Mouse (Mus musculus): ENCODE measurements around the gene Cd38. TPM values are rescaled to one million over a fixed set of nuclear protein-coding genes. Genes with fewer than 3 reads are reported as not detected.

Cd38 gene
- polyA plus RNA-seq, 1 experiment = 7.4 TPM

DNA sequence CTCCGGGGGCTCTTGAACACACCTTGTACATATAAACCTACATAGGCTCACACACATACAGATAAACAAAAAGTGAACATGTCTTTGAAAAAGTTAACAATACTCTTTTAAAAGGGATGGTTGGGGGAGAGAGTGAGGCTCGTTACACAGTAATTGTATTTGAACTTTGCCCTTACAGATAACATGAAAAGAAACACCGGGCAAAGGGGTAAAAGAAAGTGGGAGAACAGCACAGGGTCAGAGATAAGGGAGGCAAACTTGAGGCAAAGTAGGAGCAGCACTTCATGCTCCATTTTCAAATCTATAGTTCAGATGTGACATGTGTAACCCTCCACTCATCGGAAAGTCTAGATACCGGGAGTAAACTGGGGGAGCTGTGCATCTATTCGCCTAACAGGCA is 4.7 kb upstream of the Cd38 start:
- 97% methylated on average over 6 of the region's 6 CpGs for WGBS
- H3K36me3 ChIP-seq (ENCODE audit: control insufficient read depth, insufficient read depth, low read length) = no peaks in the 10 kb centered on the region
- no peak overlapping the region for H3K4me3 ChIP-seq (ENCODE audit: control insufficient read depth, insufficient read depth, low read length)
- H3K4me1 ChIP-seq (replicated peaks; ENCODE audit: control insufficient read depth, insufficient read depth, low read length) = 0 out of 2 replicates have a peak, but pooled peaks cover under 1% of the 10 kb centered on the region
- H3K27ac ChIP-seq (ENCODE audit: control insufficient read depth, insufficient read depth, low read length) = no peak overlapping the region
- H3K27me3 ChIP-seq (ENCODE audit: control insufficient read depth, insufficient read depth, low read length) = no peaks in the 10 kb centered on the region
- DNase-seq = no peak
- no peak for TF ChIP-seq POLR2A (IDR thresholded peaks at IDR 0.05; ENCODE audit: control insufficient read depth, extremely low read depth, insufficient read depth, low read length, poor library complexity)
- TF ChIP-seq CTCF (IDR thresholded peaks at IDR 0.05; ENCODE audit: borderline replicate concordance, control insufficient read depth, extremely low read depth, insufficient read depth, low read length, poor library complexity) = no peak

DNA sequence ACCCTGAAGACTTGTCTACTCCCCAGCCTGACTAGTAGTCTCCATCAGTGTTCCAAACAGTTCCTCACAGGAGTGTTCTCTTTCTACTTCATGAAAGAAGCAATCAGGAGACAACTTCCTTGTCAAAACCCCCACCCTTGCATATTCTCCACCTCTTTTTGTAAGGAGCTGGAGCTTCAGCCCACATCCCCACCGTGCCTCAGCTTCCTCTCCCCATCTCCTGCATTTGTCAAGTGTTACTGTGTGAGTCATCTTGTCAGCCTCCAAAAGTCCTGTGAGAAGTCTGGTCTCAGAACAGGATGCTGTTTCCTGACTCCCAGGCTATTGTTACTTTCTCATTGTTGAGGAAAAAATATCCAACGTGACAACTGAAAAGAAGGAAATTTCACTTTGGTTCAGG is 3.0 kb upstream of the Cd38 start:
- no peak for DNase-seq
- H3K27ac ChIP-seq (ENCODE audit: control insufficient read depth, insufficient read depth, low read length) = no peak overlapping the region

DNA sequence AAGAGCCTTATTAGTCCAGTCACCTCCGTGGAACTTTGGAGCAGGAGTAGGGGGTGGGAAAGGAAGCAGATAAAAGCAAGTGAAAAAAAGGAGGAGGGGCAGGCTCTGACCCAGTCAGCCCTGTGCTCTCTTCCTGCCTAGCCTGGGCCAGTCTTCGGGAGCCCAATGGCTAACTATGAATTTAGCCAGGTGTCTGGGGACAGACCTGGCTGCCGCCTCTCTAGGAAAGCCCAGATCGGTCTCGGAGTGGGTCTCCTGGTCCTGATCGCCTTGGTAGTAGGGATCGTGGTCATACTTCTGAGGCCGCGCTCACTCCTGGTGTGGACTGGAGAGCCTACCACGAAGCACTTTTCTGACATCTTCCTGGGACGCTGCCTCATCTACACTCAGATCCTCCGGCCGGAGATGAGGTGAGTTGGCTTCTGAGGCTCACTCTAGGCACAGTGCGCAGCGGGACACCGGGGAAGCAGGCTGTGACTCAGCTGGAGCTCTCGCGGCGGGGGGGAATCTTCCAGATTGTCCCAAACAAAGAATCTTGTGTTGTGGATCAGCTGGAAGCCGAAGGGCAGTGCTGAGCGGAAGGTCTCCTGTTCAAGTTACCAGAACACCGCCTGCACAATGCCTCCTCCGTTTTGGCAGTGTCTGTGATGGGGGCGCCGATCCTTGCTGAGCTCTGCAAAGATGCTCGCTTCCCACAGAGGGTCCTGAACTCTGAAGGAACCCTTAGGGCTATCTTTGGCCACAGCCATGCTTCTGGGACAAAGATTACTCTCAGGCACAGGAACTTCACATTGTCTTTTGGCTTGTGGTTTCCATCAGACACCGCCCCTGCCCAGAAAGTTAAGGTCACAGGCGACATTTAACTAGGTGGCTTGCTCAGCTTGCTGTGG is 603 bp downstream of the Cd38 start:
- Histone ChIP-seq H3K36me3 (ENCODE audit: control insufficient read depth, insufficient read depth, low read length) (no peaks in the 10 kb centered on the region), H3K4me3 (ENCODE audit: control insufficient read depth, insufficient read depth, low read length) (peak overlapping the region; percentile 30), H3K27me3 (ENCODE audit: control insufficient read depth, insufficient read depth, low read length) (no peaks in the 10 kb centered on the region), H3K27ac (ENCODE audit: control insufficient read depth, insufficient read depth, low read length) (no peak overlapping the region), H3K4me1 (replicated peaks; ENCODE audit: control insufficient read depth, insufficient read depth, low read length) (peaks cover 8% of the 10 kb centered on the region)
- peak; percentile 7 for DNase-seq
- 14% methylated on average over 28 of the region's 28 CpGs for WGBS
- TF ChIP-seq POLR2A (IDR thresholded peaks at IDR 0.05; ENCODE audit: control insufficient read depth, extremely low read depth, insufficient read depth, low read length, poor library complexity) = no peak
- TF ChIP-seq CTCF (IDR thresholded peaks at IDR 0.05; ENCODE audit: borderline replicate concordance, control insufficient read depth, extremely low read depth, insufficient read depth, low read length, poor library complexity) = no peak

More for the DNA sequence above, 3.0 kb upstream of the Cd38 start:
- peaks cover 8% of the 10 kb centered on the region for H3K4me1 ChIP-seq (replicated peaks; ENCODE audit: control insufficient read depth, insufficient read depth, low read length)
- H3K27me3 ChIP-seq (ENCODE audit: control insufficient read depth, insufficient read depth, low read length) = no peaks in the 10 kb centered on the region
- no peak overlapping the region for H3K4me3 ChIP-seq (ENCODE audit: control insufficient read depth, insufficient read depth, low read length)
- TF ChIP-seq CTCF (IDR thresholded peaks at IDR 0.05; ENCODE audit: borderline replicate concordance, control insufficient read depth, extremely low read depth, insufficient read depth, low read length, poor library complexity) (no peak), POLR2A (IDR thresholded peaks at IDR 0.05; ENCODE audit: control insufficient read depth, extremely low read depth, insufficient read depth, low read length, poor library complexity) (no peak)
- 70% methylated on average over 2 of the region's 2 CpGs for WGBS
- H3K36me3 ChIP-seq (ENCODE audit: control insufficient read depth, insufficient read depth, low read length) = no peaks in the 10 kb centered on the region

DNA sequence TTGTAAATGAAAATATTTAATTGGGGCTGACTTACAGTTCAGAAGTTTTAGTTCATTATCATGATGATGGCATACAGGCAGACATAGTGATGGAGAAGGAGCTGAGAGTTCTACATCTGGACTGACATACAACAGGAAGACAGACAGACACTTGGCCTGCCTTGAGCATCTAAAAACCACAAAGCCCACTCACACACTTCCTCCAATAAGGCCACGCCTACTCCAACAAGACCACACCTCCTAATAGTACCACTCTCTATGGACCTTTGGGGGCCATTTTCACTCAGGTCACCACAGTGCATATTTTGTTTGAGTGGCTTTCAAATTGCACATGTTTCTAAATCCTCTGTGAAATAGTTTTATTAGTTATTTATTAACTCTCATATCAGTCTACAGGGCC is 3.5 kb downstream of the Cd38 start:
- H3K27ac ChIP-seq (ENCODE audit: control insufficient read depth, insufficient read depth, low read length) = no peak overlapping the region
- TF ChIP-seq POLR2A (IDR thresholded peaks at IDR 0.05; ENCODE audit: control insufficient read depth, extremely low read depth, insufficient read depth, low read length, poor library complexity) (no peak), CTCF (IDR thresholded peaks at IDR 0.05; ENCODE audit: borderline replicate concordance, control insufficient read depth, extremely low read depth, insufficient read depth, low read length, poor library complexity) (no peak)
- H3K4me1 ChIP-seq (replicated peaks; ENCODE audit: control insufficient read depth, insufficient read depth, low read length) = peaks cover 8% of the 10 kb centered on the region
- H3K27me3 ChIP-seq (ENCODE audit: control insufficient read depth, insufficient read depth, low read length) = no peaks in the 10 kb centered on the region
- H3K4me3 ChIP-seq (ENCODE audit: control insufficient read depth, insufficient read depth, low read length) = no peak overlapping the region
- no peak for DNase-seq
- no peaks in the 10 kb centered on the region for H3K36me3 ChIP-seq (ENCODE audit: control insufficient read depth, insufficient read depth, low read length)
- 54% methylated on average over 1 of the region's 1 CpGs for WGBS

DNA sequence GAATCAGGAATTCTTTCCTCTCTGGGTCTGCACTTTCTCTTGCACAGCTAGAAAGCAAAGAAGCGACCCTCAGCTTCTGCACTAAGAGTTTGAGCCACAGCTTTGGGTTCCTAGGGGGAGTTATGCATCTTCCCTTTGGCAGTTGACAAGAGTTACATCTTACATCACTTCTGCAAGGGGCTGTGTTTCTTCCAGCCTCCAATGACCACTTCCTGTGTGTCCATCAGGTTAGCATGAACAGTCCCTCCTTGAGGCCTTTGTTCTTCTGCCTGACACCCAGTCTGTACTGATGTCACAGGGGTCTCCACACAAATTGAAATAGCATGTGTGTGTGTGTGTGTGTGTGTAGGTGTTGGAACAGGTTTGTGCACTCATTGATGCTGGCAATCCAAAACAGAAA is 4.3 kb downstream of the Cd38 start:
- WGBS = 89% methylated on average over 1 of the region's 1 CpGs
- Histone ChIP-seq H3K4me1 (replicated peaks; ENCODE audit: control insufficient read depth, insufficient read depth, low read length) (peaks cover 8% of the 10 kb centered on the region), H3K27me3 (ENCODE audit: control insufficient read depth, insufficient read depth, low read length) (no peaks in the 10 kb centered on the region), H3K4me3 (ENCODE audit: control insufficient read depth, insufficient read depth, low read length) (no peak overlapping the region), H3K36me3 (ENCODE audit: control insufficient read depth, insufficient read depth, low read length) (no peaks in the 10 kb centered on the region), H3K27ac (ENCODE audit: control insufficient read depth, insufficient read depth, low read length) (no peak overlapping the region)
- TF ChIP-seq POLR2A (IDR thresholded peaks at IDR 0.05; ENCODE audit: control insufficient read depth, extremely low read depth, insufficient read depth, low read length, poor library complexity) = no peak
- DNase-seq = no peak

DNA sequence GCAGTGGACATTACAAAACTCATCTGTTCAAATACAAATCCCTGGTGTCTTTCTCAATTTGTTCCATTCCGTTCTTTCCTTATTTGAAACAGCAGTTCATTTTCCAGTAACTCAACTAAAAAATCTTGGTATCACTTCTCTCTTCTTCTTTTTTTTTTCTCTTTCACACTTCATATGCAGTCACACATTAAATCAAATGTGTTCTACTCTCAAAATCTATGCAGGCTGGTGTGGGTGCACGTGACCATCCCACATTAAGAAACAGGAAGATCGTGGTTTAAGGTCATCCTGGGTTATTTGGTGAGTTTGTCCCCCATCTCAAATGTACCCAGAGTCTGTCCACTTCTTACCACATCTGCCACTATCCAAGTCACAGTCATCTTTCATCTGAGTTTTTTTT is 13.7 kb downstream of the Cd38 start:
- DNase-seq = no peak
- H3K4me3 ChIP-seq (ENCODE audit: control insufficient read depth, insufficient read depth, low read length) = no peak overlapping the region
- H3K4me1 ChIP-seq (replicated peaks; ENCODE audit: control insufficient read depth, insufficient read depth, low read length) = no peaks in the 10 kb centered on the region
- H3K27ac ChIP-seq (ENCODE audit: control insufficient read depth, insufficient read depth, low read length) = no peak overlapping the region
- no peak for TF ChIP-seq CTCF (IDR thresholded peaks at IDR 0.05; ENCODE audit: borderline replicate concordance, control insufficient read depth, extremely low read depth, insufficient read depth, low read length, poor library complexity)
- no peak for TF ChIP-seq POLR2A (IDR thresholded peaks at IDR 0.05; ENCODE audit: control insufficient read depth, extremely low read depth, insufficient read depth, low read length, poor library complexity)
- H3K27me3 ChIP-seq (ENCODE audit: control insufficient read depth, insufficient read depth, low read length) = no peaks in the 10 kb centered on the region
- H3K36me3 ChIP-seq (ENCODE audit: control insufficient read depth, insufficient read depth, low read length) = no peaks in the 10 kb centered on the region
- WGBS = 24% methylated on average over 3 of the region's 3 CpGs
